Comparison of ENCODE assay signal across 17 mouse cellular contexts in genomic region chr17:8254268-8254667, GRCm38 (mm10). TPM values are rescaled to one million over a fixed set of nuclear protein-coding genes. Genes with fewer than 3 reads are reported as not detected.
"Had no signal": no experiment of that assay in that cellular context is flagged by ENCODE, and none has a peak within 500 bp of the region (broad histone marks: within the 10 kb centered on the region; RNA-seq: fewer than 3 reads in every experiment).

No protein-coding gene starts in this region.

- H3K9ac ChIP-seq: liver, postnatal 0 days; lung, embryonic 15.5 days; midbrain, embryonic 12.5 days; neural tube, embryonic 12.5 days had no signal

- ATAC-seq: liver, postnatal 0 days; lung, postnatal 0 days had no signal

- DNase-seq: liver, postnatal 0 days; lung, adult 2 months; lung, postnatal 14 days; lung, postnatal 36 days; midbrain, embryonic 14.5 days; right cerebral cortex, postnatal 14 days; thymus, adult 18-20 months; thymus, postnatal 14 days; thymus, postnatal 36 days had no signal

- H3K4me2 ChIP-seq: lung, embryonic 15.5 days; midbrain, embryonic 12.5 days; neural tube, embryonic 12.5 days had no signal

- H3K9me3 ChIP-seq: lung, embryonic 15.5 days; megakaryocyte, embryonic 14.5 days; midbrain, embryonic 12.5 days; neural tube, embryonic 12.5 days had no signal

- H3K27me3 ChIP-seq: lung, embryonic 15.5 days; midbrain, embryonic 12.5 days; neural tube, embryonic 12.5 days had no signal

- H3K4me1 ChIP-seq: lung, embryonic 15.5 days; midbrain, embryonic 12.5 days; neural tube, embryonic 12.5 days had no signal

- H3K36me3 ChIP-seq: lung, embryonic 15.5 days; midbrain, embryonic 12.5 days; neural tube, embryonic 12.5 days had no signal

- H3K4me3 ChIP-seq: lung, embryonic 15.5 days; megakaryocyte, embryonic 14.5 days; midbrain, embryonic 12.5 days; neural tube, embryonic 12.5 days had no signal

- H3K27ac ChIP-seq: lung, embryonic 15.5 days; macrophage; midbrain, embryonic 12.5 days; neural tube, embryonic 12.5 days had no signal

RNA-seq across cellular contexts. Expression of gene Ccr6, which starts 18.4 kb away (rescaled TPM):
- polyA plus RNA-seq: lung, embryonic 15.5 days; macrophage; midbrain, embryonic 12.5 days; midbrain, embryonic 14.5 days; midbrain, postnatal 0 days; neural tube, embryonic 12.5 days; neural tube, embryonic 14.5 days had no signal
